Mouse (Mus musculus): ENCODE results near the gene Ccr9.

The Ccr9 gene

DNA sequence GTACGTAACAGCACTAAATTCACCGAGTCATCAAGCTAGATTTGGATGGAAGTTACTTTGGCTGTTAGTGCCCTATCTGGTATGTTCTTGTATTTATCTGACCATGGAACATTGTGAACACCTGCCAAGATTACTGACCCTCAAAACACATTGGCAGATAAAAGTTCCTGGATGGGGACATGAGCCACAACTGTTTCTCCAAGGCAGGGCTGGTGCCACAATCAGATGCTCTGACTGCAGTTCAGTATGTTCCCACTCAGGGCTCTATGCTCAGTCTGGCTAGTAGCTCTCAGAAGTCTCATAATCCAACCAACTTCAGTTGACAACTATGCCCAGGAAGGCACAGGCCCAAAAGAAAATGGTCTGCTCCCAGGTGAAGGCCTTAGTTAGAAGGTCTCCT is 124.2 kb downstream of the Ccr9 start:
- DNase-seq (ENCODE audit: extremely low spot score), result no peak

- DNase-seq (ENCODE audit: extremely low spot score), result no peak
Observed at GRCm38 (mm10) chr9:123802896-123803295, 124.7 kb downstream of the Ccr9 start.

DNA sequence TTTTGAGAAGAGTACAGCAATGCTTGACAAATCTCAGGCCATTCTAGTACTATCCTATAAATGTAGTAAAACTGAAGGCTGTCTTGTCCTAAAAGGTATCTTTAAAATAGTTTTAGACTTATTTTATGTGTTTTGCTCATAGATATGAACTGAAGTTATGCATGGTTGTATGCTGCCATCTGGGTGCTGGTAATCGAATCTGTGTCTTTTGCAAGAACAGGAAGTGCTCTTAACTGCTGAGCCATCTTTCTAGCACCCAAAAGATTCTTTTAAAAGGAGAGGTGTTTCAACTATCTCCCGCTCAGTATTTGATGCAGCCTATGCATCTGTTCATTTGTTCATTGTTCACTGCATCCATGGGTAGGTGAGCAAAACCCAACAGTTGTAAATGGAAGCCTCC is 127.0 kb downstream of the Ccr9 start:
- no peak for DNase-seq (ENCODE audit: extremely low spot score)

- DNase-seq (ENCODE audit: extremely low spot score), result no peak
Observed at GRCm38 (mm10) chr9:123806267-123806666, 128.0 kb downstream of the Ccr9 start, which contains the start of gene Cxcr6. TSS of gene Cxcr6 (plus strand) at chr9:123806475.

DNA sequence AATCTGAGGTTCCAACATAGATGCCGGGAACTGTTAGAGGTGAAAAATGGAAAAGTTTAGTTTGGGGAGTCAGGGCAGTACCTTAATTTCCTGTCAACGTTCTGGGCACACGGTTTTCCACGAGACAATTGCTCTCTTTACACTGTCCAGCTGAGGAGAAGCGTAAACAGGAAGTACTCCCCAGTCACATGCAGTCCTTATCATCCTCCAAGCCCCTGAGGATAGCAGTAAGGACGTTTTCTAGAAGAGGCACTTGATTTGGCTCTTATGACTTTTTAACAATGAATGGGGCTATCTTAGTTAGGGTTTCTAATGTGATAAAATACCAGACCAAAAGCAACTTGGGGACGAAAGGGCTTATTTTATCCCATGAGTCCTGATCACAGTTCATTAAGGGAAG is 130.3 kb downstream of the Ccr9 start:
- DNase-seq (ENCODE audit: extremely low spot score), result no peak

GRCm38 (mm10) chr9:123811831-123812230 is 133.6 kb downstream of the Ccr9 start:
- no peak for DNase-seq (ENCODE audit: extremely low spot score)

DNA sequence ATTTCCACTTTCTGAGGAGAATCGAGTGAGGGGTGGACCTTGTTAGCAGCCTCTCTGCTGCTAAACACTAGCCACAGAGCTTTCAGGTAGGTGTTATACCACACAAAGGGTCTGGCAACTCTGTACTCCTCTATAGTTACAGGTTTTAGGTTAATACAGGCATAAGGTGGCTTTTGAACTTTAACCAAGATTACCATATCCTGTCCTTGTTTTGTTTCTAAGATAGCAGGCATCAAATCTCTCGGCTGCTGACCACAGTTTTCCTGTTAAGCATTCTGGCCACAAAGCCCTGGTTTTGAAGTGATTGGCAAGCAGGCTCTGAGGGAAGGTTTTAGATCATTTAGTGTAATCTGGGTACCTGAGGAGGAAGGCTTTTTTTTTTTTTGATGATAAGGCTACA is 136.1 kb downstream of the Ccr9 start:
- DNase-seq (ENCODE audit: extremely low spot score), result no peak

DNA sequence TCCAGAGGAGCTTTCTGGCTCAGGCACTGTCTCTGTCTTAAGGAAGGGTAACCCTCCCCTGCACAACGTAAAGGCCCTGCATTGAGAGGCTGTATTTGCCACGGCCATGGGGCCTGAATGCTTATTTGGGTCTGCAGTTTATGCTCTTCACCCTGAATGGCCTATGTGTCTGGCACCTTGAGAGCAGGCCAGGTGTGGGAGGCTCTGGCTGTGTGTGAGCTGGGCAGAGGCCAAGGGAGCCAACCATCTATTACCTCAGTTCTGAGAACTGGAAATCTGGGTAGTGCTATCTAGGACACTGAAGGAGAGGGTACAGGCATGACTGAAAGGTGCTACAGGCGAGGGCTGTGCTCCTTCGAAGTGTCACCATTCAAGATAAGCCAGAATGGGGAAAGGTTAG is 136.6 kb downstream of the Ccr9 start:
- DNase-seq (ENCODE audit: extremely low spot score), result no peak

GRCm38 (mm10) chr9:123815444-123815843 is 137.2 kb downstream of the Ccr9 start:
- DNase-seq (ENCODE audit: extremely low spot score), result no peak

- DNase-seq (ENCODE audit: extremely low spot score), result no peak
Observed at GRCm38 (mm10) chr9:123815996-123816395, 137.8 kb downstream of the Ccr9 start.

GRCm38 (mm10) chr9:123818601-123819000 is 140.4 kb downstream of the Ccr9 start:
- no peak for DNase-seq (ENCODE audit: extremely low spot score)

DNA sequence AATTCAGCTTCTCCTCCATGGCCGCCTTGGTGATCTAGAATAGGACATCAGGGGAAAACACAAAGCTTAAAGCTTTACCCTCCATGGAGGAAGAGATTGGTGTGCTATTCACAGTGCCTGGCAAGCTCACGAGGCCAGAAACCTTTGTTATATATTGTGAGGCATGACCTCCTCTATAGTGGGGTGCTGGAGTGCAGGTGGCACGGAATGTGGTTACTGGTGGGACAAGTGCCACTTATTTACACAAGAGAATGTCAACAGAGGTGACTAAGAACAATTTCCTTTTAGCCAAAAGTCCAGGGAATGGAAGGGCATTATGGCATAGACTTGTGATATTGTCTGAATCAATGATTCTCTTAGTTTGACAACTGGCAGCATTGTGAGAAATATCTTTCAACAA is 148.4 kb downstream of the Ccr9 start:
- no peak for DNase-seq (ENCODE audit: extremely low spot score)

DNA sequence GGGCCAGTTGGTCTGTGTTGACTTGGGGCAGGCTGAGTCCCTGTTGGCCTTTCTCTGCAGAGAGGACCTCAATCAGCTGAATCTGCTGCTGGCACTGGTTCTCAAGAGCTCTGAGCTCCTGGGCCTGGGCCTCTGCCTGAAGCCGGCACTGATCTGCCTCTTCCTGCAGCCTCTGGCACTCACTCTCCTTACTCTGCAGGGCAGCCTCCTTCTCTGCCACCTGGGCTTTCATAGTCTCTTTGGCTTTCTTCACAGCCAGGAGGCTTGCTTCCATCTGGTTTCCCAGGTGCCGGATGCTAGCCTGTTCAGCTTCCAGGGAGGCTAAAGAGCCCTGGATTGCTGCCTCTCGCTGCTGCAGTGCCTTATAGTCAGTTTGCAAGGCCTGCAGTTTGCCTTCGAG is 150.7 kb downstream of the Ccr9 start:
- DNase-seq (ENCODE audit: extremely low spot score), result no peak

Data from embryo, embryonic 9.5 days (tissue).